Mouse (Mus musculus): ENCODE measurements around the gene Gm27179. TPM values are rescaled to one million over a fixed set of nuclear protein-coding genes. Genes with fewer than 3 reads are reported as not detected.

Gene Gm27179
- polyA plus RNA-seq (2015; fragmentation: Illumina TruSeq; extraction: RNeasy Lipid Tissue Mini Kit (QIAGEN cat#74804); ENCODE audit: low read depth, low replicate concordance) = not detected

GRCm38 (mm10) chr14:69512449-69512848, at the start of gene Gm27179:
Gm27179 (minus strand) TSS chr14:69512549.

GRCm38 (mm10) chr14:69555110-69555831, 42.9 kb upstream of the Gm27179 start, which contains the start of gene Entpd4b:
Entpd4b (plus strand) TSS chr14:69555424.

GRCm38 (mm10) chr14:69503174-69503573, 9.2 kb downstream of the Gm27179 start, which contains the start of gene Gm16867:
Gm16867 (minus strand) TSS chr14:69503362.

Other genes with a start within 250 kb of the Gm27179 start
- not detected for gene Synb, start 218.2 kb downstream of the Gm27179 start, polyA plus RNA-seq (2015; fragmentation: Illumina TruSeq; extraction: RNeasy Lipid Tissue Mini Kit (QIAGEN cat#74804); ENCODE audit: low read depth, low replicate concordance)
- 16.0 TPM for gene Gm16867, start 9.2 kb downstream of the Gm27179 start, polyA plus RNA-seq (2015; fragmentation: Illumina TruSeq; extraction: RNeasy Lipid Tissue Mini Kit (QIAGEN cat#74804); ENCODE audit: low read depth, low replicate concordance)
- gene Entpd4b, start 42.9 kb upstream of the Gm27179 start, polyA plus RNA-seq (2015; fragmentation: Illumina TruSeq; extraction: RNeasy Lipid Tissue Mini Kit (QIAGEN cat#74804); ENCODE audit: low read depth, low replicate concordance) = 44.1 TPM